Mouse (Mus musculus) cortical plate, adult 2 months (tissue): ENCODE results near the gene Fuom.

Source experiments
- CTCF ChIP-seq: fragments of 200-500 bp; IDR thresholded peaks from 2 replicates; pipeline ENCODE4 v1.5.1; 2011; ENCODE audit warnings: mild to moderate bottlenecking, control low read depth, low read length; ENCODE audit not compliant: insufficient read depth; ENCODE audit errors: extremely low read depth
- POLR2A ChIP-seq: fragments of 200-500 bp; IDR thresholded peaks from 2 replicates; pipeline ENCODE4 v1.6.1; 2011; ENCODE audit warnings: mild to moderate bottlenecking, low read length, control low read depth; ENCODE audit not compliant: insufficient read depth; ENCODE audit errors: extremely low read depth

DNA sequence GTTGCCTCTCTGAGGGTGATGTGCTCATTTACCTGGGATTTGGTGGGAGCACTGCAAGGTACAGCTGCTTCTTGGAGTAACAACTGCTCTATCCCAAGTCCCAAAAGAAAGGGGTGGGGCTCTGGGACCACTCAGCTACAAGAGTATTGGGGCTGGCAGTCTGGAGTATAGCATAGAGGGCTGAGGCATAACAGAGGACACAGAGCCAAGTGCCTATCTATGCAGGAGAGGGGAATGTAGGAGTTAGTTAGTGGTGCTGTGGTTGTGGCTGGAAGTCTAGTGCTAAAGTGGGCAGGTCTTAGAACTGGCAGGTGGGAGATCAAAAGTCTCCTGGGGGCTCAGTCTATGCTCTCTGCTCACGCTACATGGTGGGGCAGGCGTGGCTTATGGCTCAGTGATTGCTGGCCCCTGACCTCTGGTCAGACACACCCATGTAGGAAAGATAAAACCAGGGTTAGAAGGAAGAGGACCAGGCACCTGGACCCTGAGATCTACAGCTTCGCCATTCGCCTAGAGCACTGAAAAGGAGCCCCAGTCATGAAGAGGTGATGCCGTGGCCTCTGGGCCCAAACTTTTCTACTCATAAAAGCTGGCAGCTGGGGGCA is 9.2 kb downstream of the Fuom start, which contains the start of gene Prap1:
- no peak for TF ChIP-seq CTCF
- no peak for TF ChIP-seq POLR2A
